Mouse (Mus musculus) retina, postnatal 1 day (tissue): ENCODE measurements around the gene Sorcs1.

Experiments
- DNase-seq: peaks from one replicate; pipeline ENCODE4 v3.0.0-alpha.2; 2012

Gene Sorcs1

GRCm38 (mm10) chr19:50558771-50559170, 119.7 kb downstream of the Sorcs1 start:
- DNase-seq, result peak; percentile 56

GRCm38 (mm10) chr19:50534031-50534430, 144.4 kb downstream of the Sorcs1 start:
- peak; percentile 17 for DNase-seq

DNA sequence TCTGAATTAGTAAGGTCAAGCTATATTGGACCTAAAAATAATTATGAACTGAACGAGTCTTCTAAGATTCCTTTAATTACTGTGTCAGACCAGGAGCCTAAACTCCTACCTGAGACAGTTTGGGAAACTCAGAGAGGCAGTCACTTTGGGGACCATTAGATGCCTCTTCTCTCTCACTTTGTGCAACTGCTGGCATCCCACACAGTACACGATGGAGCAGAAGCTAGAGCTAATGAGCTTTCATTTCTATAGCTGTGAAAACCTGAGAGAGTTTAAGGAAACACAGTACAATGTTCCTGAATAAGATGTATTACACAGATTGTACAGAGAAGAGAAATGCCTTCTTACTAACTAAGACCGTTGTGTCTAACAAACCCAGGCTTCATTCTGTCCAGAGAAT, 150.6 kb downstream of the Sorcs1 start:
- DNase-seq, result no peak

- peak; percentile 51 for DNase-seq
Observed at GRCm38 (mm10) chr19:50526094-50526493, 152.4 kb downstream of the Sorcs1 start.

- no peak for DNase-seq
Observed at GRCm38 (mm10) chr19:50521943-50522342, 156.5 kb downstream of the Sorcs1 start.

DNA sequence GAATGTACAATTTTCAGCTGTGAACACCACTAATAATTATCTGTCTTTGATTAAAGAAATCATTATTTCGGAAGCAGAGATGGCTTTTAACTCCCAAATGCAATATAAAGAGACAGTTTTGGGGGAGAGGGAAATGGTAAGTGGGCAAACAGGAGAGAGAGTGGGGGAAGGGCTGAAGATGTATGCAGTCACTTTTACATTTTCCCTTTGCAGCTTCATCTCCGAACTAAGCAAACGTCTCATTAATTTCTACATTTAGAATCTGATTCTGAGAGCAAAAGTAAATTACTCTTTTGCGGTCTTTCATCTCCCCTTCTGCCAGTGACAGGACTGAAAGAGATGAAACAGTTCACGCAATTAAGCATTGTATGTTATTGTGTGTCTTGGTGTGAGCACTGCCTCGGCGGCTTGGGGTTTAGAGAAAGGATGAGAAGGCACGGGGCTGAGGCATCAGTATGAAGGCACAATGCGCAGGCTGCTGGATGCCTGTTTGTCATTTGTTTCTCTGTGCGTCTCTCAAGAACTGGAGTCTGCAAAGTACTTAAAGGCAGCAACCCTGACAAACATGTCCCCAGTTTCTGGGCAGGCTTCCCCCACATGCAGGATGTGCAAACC, 163.3 kb downstream of the Sorcs1 start:
- DNase-seq, result no peak

DNA sequence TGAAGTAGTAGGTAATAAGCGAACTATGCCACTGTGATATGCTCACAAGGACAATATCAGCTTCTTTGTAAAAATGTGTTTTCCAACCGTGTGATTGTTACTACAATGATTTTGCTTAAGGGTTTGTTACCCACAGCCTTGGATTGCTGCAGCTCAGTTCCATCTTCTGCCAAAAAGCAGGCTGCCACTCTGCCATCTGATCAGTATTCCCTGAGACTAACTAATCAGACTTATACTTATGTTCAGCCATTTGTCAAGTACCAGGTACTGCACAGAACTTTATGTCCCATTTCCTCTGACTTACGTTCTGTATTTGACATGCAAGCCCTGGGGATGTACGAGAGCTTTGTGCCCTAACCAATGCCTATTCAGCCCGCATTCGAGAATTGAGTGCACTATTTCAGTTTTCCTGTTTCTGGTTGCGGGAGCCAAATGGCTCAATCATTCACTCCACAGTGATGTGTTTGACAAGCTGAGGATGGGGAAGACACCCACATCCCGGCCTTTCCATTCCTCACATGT, 164.1 kb downstream of the Sorcs1 start:
- peak; percentile 23 for DNase-seq

DNA sequence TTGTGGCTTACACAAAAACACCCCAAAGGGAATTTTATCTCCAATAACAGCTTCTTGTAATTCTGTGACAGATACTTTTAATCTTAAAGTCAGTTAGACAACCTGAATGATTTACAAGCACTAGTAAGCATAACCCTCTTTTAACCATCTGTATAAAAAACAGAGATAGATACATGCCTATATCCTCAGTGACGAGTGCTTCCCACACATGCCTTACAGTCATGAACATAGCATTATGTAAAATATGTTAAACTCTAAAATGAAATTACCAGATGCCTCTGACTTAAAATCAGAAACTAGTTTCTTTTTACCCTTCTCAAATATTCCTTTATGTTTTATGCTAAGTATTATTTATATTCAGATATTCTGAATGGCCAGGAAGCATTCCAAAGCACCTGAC, 175.6 kb downstream of the Sorcs1 start:
- DNase-seq, result no peak

DNA sequence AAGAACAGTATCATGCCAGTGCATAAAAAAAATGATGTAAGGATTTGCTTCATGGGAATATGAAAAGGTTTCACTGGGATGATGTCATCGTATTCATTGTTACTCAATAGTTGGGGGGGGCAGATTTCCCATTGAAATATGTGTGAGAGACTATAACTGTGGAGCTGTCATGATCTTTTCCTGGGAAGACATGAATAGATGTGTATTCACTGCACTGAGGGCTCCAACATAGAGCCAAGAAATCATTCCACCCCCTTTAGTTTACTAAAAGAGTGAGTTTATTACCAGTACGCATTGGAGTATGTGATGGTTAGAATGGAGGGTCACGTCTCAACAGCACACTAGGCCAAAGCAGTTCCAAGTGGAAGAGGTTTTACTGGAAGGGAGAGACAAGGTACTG, 187.3 kb downstream of the Sorcs1 start:
- DNase-seq, result no peak

- DNase-seq, result no peak
Observed at GRCm38 (mm10) chr19:50490721-50491120, 187.7 kb downstream of the Sorcs1 start.

GRCm38 (mm10) chr19:50489786-50490185, 188.7 kb downstream of the Sorcs1 start:
- no peak for DNase-seq

DNA sequence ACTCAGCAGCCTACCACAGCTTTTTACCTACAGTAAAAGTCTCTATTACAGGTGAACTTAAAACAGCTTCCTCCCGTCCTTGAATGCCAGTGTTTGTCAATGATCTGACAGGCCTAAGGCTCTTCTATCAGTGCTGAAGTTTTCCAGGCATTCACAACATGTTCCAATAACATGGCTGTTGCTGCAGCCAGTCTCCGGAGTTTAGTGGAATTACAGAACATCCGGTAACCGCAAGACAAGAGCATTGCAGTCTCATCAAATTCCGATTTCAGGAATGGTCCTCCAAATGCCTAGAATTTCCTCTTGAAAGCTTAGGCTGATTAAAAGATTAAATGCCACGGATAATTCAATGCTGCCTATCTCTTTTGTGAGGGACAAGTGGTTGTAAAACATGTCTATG, 190.0 kb downstream of the Sorcs1 start:
- no peak for DNase-seq

- peak; percentile 38 for DNase-seq
Observed at GRCm38 (mm10) chr19:50487768-50488167, 190.7 kb downstream of the Sorcs1 start.

- DNase-seq, result no peak
Observed at GRCm38 (mm10) chr19:50486345-50486744, 192.1 kb downstream of the Sorcs1 start.

DNA sequence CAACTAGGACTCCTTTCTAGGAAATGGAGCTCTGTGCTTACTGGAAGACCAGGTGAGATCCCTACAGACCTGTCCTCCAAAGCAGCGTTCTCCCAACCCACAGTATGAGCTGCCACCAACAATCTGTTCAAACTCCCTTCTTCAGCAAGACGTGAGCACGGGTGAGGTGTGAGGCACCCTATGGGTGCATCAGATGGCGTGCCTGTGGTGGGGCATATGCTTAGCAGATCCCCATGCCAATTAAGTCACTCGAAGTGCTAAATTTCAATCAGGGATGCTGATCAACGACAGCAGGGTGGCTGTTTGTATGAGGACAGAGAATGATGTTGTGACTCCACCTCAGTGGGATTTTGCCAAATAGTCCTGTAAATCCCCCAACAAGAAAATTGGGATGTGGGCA, 201.7 kb downstream of the Sorcs1 start:
- no peak for DNase-seq

DNA sequence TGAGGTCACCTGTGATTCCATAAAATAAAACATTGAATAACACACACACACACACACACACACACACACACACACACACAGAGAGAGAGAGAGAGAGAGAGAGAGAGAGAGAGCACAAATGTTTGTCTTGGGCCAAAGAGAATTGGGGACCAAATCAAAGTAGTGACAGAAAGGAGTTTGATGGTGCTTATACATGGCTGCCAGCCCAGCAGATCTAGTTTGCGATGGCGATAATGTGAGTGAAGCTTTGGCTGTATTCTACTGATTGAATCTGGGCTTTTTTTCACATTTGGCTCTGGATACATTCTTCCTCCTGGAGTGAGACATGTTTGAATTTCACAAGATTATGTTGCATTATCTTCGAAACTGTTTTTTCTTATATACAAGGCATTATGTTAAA, 209.9 kb downstream of the Sorcs1 start:
- no peak for DNase-seq

DNA sequence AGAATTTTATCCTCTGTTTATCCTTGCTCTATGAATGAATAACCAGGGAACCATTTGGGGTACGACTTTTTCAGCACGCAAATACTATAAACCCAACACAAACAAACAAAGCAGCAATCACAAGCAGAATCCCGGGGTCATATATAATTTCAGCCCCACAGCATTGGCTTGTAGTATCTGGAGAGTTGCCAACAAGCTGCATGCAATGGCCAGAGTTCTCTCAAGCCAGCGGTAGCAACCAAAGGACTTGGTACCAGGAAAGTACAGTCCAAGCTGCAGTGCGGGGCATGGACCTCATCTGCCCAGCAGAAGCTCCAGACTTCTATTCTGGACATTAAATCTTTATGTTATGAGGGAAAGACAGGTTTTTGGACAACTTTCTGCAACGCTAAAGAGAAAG, 213.6 kb downstream of the Sorcs1 start:
- DNase-seq, result no peak

- DNase-seq, result peak; percentile 19
Observed at GRCm38 (mm10) chr19:50458581-50458980, 219.9 kb downstream of the Sorcs1 start.

GRCm38 (mm10) chr19:50457275-50457892, 221.1 kb downstream of the Sorcs1 start:
- peak; percentile 45 for DNase-seq

DNA sequence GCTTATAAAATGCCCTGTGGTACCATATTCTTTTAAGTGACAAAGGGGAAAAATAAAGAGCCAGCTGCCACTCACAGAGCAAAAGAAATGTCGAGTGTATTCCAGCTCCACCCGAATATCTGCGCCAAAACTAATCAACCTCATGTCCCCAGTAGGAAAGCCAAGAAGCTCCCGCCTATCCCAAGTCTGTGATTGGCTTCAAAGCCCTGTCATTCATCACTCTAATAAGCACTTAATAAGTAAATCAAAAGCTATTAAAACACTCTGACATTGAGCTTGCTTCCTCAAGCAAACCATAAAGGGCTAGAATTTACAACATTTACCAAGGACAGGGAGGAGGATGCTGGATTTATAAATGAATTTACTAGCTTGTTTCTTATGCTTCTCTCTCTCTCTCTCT, 237.3 kb downstream of the Sorcs1 start:
- peak; percentile 74 for DNase-seq

DNA sequence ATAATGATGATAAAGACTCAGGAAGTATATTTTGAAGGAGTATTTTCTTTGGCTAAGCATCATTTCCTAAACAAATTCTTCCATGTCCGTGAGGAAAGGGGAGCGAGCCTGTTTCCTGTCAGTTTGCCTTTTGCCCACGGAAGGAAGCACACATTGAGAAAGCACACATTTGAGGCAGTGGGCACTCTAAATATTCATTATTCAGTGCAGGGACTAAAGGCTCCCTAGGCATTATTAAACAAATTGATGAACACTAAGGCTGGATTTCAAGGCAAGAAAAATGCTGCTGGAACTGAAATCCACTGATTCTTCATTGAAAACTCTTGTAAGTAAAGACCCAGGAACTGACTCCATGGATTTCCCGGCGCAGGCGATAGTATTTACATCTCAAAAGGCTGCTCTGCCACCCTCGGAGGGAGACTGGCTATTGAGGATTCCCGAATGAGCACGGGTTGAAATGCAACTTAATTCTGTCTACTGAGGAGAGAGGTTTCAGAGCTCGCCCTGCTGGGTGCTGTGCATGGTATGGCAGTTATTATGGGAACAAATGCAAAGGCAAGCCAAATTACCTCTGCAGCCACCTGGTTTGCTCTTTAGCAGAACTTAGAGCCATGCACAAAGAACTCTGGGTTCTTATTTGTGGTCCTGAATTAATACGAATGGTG, 238.1 kb downstream of the Sorcs1 start:
- peak; percentile 30 for DNase-seq

GRCm38 (mm10) chr19:50439464-50439881, 239.0 kb downstream of the Sorcs1 start:
- peak; percentile 40 for DNase-seq

- no peak for DNase-seq
Observed at GRCm38 (mm10) chr19:50422928-50423327, 255.5 kb downstream of the Sorcs1 start.
